Mouse (Mus musculus): ENCODE results near the gene Jph4. TPM values are rescaled to one million over a fixed set of nuclear protein-coding genes. Genes with fewer than 3 reads are reported as not detected.

Jph4 gene
- polyA plus RNA-seq, 1 experiment from 2014 or later = 42.5 TPM

DNA sequence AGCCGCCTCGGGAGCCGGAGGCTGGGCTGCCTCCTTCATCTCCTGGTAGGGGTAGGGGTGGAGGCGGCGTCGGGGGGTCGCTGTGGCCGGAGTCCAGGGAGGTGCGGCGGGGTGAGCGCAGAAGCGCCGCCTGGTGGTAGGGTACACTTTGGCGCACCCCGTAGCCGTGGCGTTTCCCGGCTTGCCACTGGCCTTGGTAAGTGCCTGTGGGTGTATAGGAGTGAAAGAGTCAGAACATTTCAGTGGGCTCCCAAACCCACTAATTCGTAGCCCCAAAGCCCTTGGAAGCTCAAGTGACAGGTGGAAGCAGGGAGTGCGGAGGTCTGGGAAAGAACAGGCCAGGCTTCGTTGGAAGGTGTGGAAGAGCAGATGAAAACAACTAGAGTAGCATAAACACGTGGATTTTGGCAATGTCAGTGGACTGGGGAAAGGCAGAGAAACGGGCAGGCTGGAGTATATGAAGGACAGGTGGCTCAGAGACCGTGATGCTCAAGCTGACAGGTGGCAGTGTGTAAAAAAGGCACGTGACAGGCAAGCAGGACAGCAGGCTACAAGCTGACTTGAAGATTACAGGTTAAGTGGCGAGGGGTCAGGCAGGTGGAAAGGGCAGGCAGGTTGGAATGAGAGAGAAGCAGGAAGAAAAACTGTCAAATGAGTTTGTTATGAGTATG lies 2.6 kb downstream of the Jph4 start:
- WGBS = 13% methylated on average over 26 of the region's 26 CpGs
- no peaks in the 10 kb centered on the region; the same call in 1 of the 2 replicates for H3K36me3 ChIP-seq (replicated peaks)
- peaks cover 61% of the 10 kb centered on the region for H3K4me1 ChIP-seq
- no peak for ATAC-seq (replicated peaks)
- H3K9me3 ChIP-seq = no peaks in the 10 kb centered on the region
- H3K27me3 ChIP-seq (replicated peaks) = no peaks in the 10 kb centered on the region
- H3K4me2 ChIP-seq = peak overlapping the region; percentile 81
- peak overlapping the region; percentile 97 for H3K27ac ChIP-seq
- H3K9ac ChIP-seq = peak overlapping the region; percentile 74
- peak overlapping the region; percentile 83 for H3K4me3 ChIP-seq

DNA sequence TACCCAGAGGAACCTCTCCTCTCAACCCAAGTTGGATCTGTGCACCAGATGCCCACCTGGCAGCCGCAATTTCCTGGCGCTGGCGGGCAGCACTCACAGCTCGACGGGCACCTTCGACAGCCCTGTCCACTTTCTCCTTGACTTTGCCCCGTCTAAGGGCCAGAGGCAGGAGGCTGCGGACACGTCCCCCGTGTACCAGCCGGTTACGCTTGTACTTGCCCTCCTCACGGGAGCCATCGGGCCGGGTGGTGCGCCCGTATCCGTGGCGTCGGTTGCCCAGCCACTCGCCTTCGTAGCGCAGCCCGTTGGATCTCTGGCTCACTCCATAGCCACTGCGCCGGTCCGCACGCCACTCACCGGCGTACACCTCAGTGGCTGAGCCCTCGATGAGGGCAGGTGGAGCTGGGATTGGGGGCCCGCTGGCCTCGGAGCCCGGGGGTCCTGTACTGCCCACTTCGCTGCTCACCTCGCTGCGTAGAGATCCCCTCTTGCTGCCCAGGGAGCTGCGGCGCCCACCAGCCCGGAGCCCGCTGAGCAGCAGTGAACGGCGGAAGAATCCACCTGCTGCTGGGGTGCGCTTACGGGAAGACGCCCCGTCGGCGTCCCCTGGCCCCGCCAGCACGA lies 3.3 kb downstream of the Jph4 start:
- H3K27me3 ChIP-seq (replicated peaks) = no peaks in the 10 kb centered on the region
- H3K36me3 ChIP-seq (replicated peaks) = no peaks in the 10 kb centered on the region; the same call in 1 of the 2 replicates
- no peak for ATAC-seq (replicated peaks)
- 75% methylated on average over 51 of the region's 51 CpGs for WGBS
- peak overlapping the region; percentile 81 for H3K4me2 ChIP-seq
- H3K27ac ChIP-seq = no peak overlapping the region
- H3K4me1 ChIP-seq = peaks cover 68% of the 10 kb centered on the region
- no peak overlapping the region for H3K9ac ChIP-seq
- peak overlapping the region; percentile 83 for H3K4me3 ChIP-seq
- H3K9me3 ChIP-seq = no peaks in the 10 kb centered on the region

DNA sequence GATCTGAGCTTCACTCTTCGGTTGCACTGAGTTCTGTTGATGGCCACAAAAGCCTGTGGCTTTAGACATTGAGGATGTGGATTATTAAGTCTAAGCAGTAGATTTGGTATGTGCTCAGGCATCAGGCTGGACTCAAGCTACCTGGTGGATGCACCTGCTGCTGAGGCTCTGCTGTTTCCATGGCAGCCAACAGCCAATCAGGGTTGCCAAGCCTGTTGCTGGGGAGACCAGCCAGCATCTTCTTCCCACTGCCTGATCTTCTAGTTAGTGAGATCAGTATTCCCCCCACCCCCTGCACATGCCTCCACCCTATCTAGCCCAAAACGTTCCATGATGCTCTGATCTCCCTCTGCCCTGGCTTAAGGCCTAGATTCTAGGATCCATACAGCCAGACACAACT lies 5.0 kb downstream of the Jph4 start:
- H3K4me3 ChIP-seq = no peak overlapping the region
- peaks cover 67% of the 10 kb centered on the region for H3K4me1 ChIP-seq
- H3K9ac ChIP-seq = no peak overlapping the region
- WGBS = 69% methylated on average over 2 of the region's 2 CpGs
- no peaks in the 10 kb centered on the region for H3K27me3 ChIP-seq (replicated peaks)
- H3K27ac ChIP-seq = no peak overlapping the region
- peak overlapping the region; percentile 21; the same call in 1 of the 2 replicates for H3K4me2 ChIP-seq
- no peaks in the 10 kb centered on the region; the same call in 1 of the 2 replicates for H3K36me3 ChIP-seq (replicated peaks)
- ATAC-seq (replicated peaks) = no peak
- H3K9me3 ChIP-seq = no peaks in the 10 kb centered on the region

DNA sequence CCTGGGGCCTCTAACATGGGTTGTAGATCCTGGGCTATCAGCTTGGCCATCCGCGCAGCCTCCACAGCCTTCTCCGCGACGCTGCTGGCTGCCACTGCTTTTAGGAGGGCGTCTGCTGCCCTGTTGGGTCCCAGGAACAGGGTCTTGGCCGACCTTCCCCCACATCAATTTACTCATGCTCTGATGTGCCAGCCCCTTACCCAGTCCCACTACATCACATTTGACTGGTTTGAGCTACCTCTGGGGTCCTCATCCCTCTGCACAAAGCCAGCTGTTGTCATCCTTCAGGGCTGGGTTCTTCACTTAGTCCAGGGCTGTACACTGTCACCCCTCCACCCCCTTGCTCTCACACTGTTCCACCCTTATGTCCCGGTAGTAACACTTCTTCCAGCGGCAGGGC lies 6.7 kb downstream of the Jph4 start:
- Histone ChIP-seq H3K4me3 (no peak overlapping the region), H3K27me3 (replicated peaks) (no peaks in the 10 kb centered on the region), H3K36me3 (replicated peaks) (no peaks in the 10 kb centered on the region; the same call in 1 of the 2 replicates), H3K4me2 (no peak overlapping the region), H3K9ac (no peak overlapping the region), H3K4me1 (peaks cover 82% of the 10 kb centered on the region), H3K9me3 (no peaks in the 10 kb centered on the region), H3K27ac (0 out of 2 replicates have a peak overlapping the region, but pooled peaks have one; percentile 85)
- 39% methylated on average over 9 of the region's 9 CpGs for WGBS
- no peak for ATAC-seq (replicated peaks)

DNA sequence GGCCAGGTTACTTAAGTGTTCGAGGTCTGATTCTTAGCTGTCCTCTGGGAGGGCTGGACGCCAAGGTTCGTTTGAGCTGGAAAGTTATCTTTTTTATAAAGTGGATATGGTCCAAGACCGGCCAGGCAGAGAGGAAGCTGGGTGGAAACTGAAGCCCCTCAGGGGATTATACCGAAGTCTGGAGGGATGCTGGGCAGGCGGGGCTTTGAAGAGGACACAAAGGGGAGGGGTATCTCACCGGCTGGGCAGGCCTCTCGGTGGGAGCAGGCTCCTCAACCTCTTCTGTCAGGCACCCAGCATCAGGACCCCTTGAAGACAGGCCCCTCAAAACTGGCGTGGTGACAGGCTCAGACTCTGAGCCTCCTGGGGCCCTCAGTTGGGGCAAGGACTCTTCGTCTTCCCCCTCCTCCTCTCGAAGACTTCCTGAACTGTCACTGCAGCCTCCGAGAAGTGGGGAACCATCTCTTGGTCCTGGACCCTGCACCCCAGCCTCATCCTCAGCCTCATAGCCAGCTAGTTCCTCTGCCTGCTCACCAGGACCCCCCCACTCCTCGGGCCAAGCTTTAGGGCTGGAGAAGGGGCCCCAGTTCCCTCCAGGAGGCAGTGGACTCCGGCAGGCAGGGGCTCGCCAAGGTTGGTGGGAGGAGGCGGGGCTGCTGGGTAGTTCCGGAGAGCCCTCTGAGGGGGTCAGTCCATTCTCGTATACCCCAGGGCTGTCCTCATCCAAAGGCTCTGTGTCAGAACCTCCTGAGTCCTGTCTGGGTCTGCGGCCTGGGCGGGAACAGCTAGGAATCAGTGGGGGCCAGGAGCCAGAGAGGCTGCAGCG lies 7.5 kb downstream of the Jph4 start:
- Histone ChIP-seq H3K27ac (peak overlapping the region; percentile 85), H3K4me1 (peaks cover 84% of the 10 kb centered on the region), H3K27me3 (replicated peaks) (no peaks in the 10 kb centered on the region), H3K36me3 (replicated peaks) (no peaks in the 10 kb centered on the region; the same call in 1 of the 2 replicates), H3K4me2 (peak overlapping the region; percentile 30), H3K4me3 (0 out of 2 replicates have a peak overlapping the region, but pooled peaks have one; percentile 1), H3K9me3 (no peaks in the 10 kb centered on the region), H3K9ac (peak overlapping the region; percentile 21; the same call in 1 of the 2 replicates)
- WGBS = 5% methylated on average over 21 of the region's 21 CpGs
- 0 out of 2 replicates have a peak, but pooled peaks have one; percentile 0 for ATAC-seq (replicated peaks)

DNA sequence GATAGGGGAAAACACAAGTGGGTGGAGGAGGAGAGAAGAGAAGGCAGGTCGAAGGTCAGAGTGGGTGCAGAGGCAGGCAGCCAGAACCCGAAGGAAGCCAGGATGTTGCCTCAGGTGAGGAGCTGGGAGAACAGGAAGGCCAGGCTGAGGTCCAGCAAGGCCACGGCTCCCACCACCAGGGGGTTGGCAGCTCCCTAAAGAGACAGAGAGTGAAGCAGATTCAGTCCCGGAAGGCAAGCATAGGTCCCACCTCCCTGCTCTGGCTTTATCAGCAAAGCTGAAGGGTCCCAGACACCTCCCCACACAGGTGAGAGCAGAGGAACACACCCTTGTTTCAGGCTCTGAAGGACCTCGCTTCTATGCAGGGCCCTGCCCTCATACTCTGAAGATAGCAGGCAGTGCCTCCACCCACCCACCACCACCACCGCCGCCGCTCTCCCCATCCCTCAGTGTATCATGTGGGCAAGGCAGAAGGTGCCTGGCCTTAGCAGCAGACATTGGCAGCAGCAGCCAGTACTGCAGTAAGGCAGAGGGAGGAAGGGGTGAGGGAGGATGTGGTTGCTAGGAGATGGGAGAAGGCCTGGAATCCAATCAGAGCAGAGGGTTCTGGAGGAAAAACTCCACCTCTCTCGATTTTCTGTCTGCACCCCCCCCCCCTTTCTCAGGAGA lies 8.4 kb downstream of the Jph4 start:
- H3K9ac ChIP-seq = peak overlapping the region; percentile 34
- peak; percentile 82 for ATAC-seq (replicated peaks)
- peak overlapping the region; percentile 85 for H3K27ac ChIP-seq
- H3K27me3 ChIP-seq (replicated peaks) = no peaks in the 10 kb centered on the region
- H3K4me3 ChIP-seq = no peak overlapping the region
- 28% methylated on average over 9 of the region's 9 CpGs for whole genome bisulfite sequencing
- peak overlapping the region; percentile 34 for H3K4me2 ChIP-seq
- no peaks in the 10 kb centered on the region for H3K9me3 ChIP-seq
- H3K36me3 ChIP-seq (replicated peaks) = no peaks in the 10 kb centered on the region; the same call in 1 of the 2 replicates
- H3K4me1 ChIP-seq = peaks cover 75% of the 10 kb centered on the region

- no peak overlapping the region for H3K9ac ChIP-seq
- no peaks in the 10 kb centered on the region for H3K9me3 ChIP-seq
- ATAC-seq (replicated peaks) = no peak
- no peaks in the 10 kb centered on the region for H3K27me3 ChIP-seq (replicated peaks)
- H3K4me3 ChIP-seq = no peak overlapping the region
- 0 out of 2 replicates have a peak overlapping the region, but pooled peaks have one; percentile 0 for H3K27ac ChIP-seq
- H3K4me1 ChIP-seq = peaks cover 63% of the 10 kb centered on the region
- WGBS = 63% methylated on average over 8 of the region's 8 CpGs
- H3K36me3 ChIP-seq (replicated peaks) = no peaks in the 10 kb centered on the region
- no peak overlapping the region for H3K4me2 ChIP-seq
Measured at GRCm38 (mm10) chr14:55106990-55107389, 9.7 kb downstream of the Jph4 start.

DNA sequence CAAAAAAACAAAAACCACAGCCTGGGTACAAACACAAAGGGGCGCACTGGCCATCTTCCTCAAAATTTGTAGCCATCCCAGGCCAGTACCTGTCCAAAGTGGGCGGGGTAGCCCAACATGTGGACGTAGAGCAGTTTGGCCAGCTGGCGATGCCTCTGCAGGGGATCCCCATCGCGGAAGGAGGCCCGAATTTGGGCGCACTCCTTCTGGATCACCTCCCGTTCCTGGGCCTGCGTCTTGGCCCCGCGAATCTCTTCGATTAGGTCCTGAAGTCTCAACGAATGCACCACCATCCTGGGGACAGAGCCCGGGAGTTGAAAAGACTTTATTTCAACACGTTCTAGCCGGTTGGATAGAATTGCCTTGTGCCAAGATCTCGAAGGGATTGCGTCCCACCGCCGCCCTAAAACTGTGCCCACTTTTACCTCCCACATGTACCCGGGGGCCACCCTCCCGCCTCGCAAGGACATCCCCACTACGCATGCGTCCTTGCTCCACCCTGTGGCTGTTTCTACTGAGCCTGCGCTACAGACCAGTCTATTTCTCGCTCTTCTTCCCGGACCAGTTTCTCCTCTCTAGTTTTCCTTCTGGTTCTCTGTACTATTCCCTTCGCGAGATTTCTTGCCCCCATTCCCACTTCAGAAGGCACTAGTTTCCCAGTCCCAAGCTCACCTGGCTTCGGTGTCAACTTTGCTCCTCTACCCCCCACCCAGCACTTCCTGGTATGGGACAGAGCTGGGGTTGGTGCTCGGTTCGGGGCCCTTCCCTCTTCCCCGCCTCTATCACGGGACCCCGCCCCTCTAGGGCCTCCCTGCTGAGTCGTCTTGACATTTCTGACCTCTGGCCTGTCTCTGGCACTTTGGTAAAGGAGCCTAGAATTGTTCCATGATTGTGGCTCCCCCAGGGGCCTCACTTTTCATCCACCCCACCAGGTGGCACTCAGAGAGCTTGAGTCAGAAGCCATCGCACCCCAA lies 10.6 kb downstream of the Jph4 start, which contains the start of gene Ap1g2:
Gene Ap1g2, minus strand, starts transcription at position 758 of the 974 bp plus-strand sequence.
- WGBS = under 1% methylated on average over 39 of the region's 39 CpGs
- Histone ChIP-seq H3K27ac (peak within 1 kb of the TSS; percentile 79), H3K36me3 (replicated peaks) (no peaks in the 10 kb centered on the region), H3K4me3 (peak within 1 kb of the TSS; percentile 44), H3K27me3 (replicated peaks) (no peaks in the 10 kb centered on the region), H3K9me3 (no peaks in the 10 kb centered on the region), H3K9ac (peak within 1 kb of the TSS; percentile 70), H3K4me2 (peak within 1 kb of the TSS; percentile 96), H3K4me1 (peaks cover 55% of the 10 kb centered on the region)
- ATAC-seq (replicated peaks) = peak; percentile 69

DNA sequence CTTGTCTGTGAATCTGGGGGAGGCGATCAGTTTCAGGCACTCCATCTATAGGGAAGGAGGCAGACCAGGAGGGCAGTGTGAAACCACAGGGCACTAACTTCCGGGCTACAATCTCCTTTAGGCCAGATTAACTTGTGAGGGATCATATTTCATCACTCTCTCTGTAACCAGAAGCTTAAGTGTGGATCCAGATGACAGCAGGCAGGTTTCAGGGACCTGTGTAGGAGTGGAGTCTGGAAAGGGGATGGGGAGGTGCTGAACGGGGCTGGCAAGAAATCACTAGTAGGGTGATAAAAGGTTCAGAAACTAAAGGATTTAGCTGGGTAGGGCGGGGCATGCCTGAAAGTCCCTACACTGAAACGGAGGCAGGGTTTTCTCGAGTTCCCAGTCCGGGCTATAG lies 11.3 kb downstream of the Jph4 start:
- Histone ChIP-seq H3K27me3 (replicated peaks) (no peaks in the 10 kb centered on the region), H3K4me3 (peak overlapping the region; percentile 44), H3K9ac (peak overlapping the region; percentile 70), H3K4me1 (peaks cover 48% of the 10 kb centered on the region), H3K36me3 (replicated peaks) (no peaks in the 10 kb centered on the region), H3K27ac (peak overlapping the region; percentile 79), H3K9me3 (no peaks in the 10 kb centered on the region), H3K4me2 (peak overlapping the region; percentile 96)
- ATAC-seq (replicated peaks) = no peak
- WGBS = 4% methylated on average over 7 of the region's 7 CpGs

DNA sequence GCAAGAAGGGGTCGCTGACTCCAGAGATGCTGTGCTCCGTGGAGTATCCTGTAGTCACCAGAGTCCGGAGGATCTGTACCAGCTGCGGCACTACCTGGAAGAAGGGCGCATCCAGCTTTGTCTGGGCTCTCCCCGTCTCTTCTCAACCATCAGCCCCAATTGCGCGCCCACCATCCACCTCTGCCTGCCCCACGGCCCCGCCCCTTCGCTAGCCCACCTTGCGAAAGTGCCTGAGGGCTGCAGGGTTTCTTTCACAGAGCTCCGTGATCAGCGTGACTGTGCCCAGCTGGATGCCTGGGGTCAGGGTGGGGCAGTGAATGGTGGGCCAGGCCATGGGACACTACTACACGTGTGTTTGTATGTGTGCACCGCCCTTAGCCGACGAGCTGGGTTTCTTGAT lies 12.4 kb downstream of the Jph4 start:
- H3K9ac ChIP-seq = no peak overlapping the region
- no peak overlapping the region for H3K27ac ChIP-seq
- H3K4me2 ChIP-seq = no peak overlapping the region
- no peaks in the 10 kb centered on the region for H3K36me3 ChIP-seq (replicated peaks)
- H3K4me1 ChIP-seq = peaks cover 39% of the 10 kb centered on the region
- no peaks in the 10 kb centered on the region for H3K27me3 ChIP-seq (replicated peaks)
- 87% methylated on average over 18 of the region's 18 CpGs for WGBS
- ATAC-seq (replicated peaks) = no peak
- no peak overlapping the region for H3K4me3 ChIP-seq
- no peaks in the 10 kb centered on the region for H3K9me3 ChIP-seq

Measured in midbrain, embryonic 15.5 days (tissue).